Mouse (Mus musculus): ENCODE results near the gene Ski.

Ski gene

GRCm38 (mm10) chr4:155151221-155151788 is 71.1 kb downstream of the Ski start:
- DNase-seq (ENCODE audit: low spot score in 2 of 2): no peak

GRCm38 (mm10) chr4:155150276-155151113 is 71.9 kb downstream of the Ski start:
- DNase-seq (ENCODE audit: low spot score in 2 of 2): peak; percentile 56 to 64

GRCm38 (mm10) chr4:155149941-155150275 is 72.5 kb downstream of the Ski start:
- no peak for DNase-seq (ENCODE audit: low spot score in 2 of 2)

GRCm38 (mm10) chr4:155148910-155149698 is 73.3 kb downstream of the Ski start:
- DNase-seq (ENCODE audit: low spot score in 2 of 2): no peak

DNA sequence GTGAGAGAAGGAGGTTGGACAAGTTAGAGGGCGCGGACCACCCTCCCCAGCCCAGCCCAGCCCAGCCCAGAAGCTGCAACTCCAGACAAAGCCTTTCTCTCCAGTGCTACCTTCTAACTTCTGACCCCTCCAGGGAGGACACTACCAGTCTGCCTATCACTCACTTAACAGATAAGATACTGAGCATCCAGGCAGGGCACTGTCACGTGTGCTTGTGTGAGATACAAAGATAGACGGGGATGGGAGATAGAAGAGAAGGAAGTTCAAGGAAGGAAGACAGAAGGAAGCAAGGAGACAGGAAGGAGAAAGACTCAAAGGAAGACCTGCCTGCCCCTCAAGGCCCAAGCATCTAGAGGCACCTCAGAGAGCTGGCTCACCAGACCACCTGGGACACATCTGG is 73.9 kb downstream of the Ski start:
- no peak for DNase-seq (ENCODE audit: low spot score in 2 of 2)

GRCm38 (mm10) chr4:155146107-155146823 is 76.1 kb downstream of the Ski start:
- DNase-seq (ENCODE audit: low spot score in 2 of 2): no peak

DNA sequence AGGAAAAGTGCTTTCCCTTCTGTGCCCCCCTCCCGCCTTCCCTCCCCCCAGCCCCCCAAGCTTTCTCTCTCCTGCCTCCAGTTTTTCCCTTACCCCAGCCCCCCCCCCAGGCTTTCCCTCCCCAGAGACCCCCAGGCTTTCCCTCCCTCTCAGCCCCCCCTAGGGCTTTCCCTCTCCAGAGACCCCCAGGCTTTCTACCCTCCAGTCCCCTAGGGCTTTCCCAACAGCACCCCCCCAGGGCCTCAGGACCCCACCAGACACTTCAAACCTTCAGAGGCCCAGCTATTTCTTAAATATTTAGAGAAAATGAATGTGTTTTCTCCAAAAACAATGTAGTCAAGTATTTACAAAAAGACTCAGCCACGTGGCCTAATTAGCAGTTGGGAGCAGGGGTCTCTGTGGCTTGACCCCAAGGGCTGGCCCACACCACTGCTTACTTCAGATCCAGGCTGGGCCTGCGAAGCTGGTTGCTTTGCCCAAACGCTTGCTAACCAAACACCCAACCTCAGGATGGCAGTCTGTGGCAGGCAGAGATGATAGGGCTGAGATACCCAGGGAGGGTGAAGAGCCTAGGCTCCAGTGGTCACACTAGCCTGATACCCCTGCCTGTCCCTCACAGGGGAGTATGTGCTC is 77.7 kb downstream of the Ski start:
- no peak for DNase-seq (ENCODE audit: low spot score in 2 of 2)

- DNase-seq (ENCODE audit: low spot score in 2 of 2): no peak
These were observed 78.4 kb downstream of the Ski start for GRCm38 (mm10) chr4:155143871-155144502.

GRCm38 (mm10) chr4:155143411-155143810 is 79.0 kb downstream of the Ski start:
- DNase-seq (ENCODE audit: low spot score in 2 of 2): no peak

- DNase-seq (ENCODE audit: low spot score in 2 of 2): no peak
These were observed 79.6 kb downstream of the Ski start for GRCm38 (mm10) chr4:155142836-155143235.

GRCm38 (mm10) chr4:155140795-155141265 is 81.6 kb downstream of the Ski start:
- DNase-seq (ENCODE audit: low spot score in 2 of 2): no peak

DNA sequence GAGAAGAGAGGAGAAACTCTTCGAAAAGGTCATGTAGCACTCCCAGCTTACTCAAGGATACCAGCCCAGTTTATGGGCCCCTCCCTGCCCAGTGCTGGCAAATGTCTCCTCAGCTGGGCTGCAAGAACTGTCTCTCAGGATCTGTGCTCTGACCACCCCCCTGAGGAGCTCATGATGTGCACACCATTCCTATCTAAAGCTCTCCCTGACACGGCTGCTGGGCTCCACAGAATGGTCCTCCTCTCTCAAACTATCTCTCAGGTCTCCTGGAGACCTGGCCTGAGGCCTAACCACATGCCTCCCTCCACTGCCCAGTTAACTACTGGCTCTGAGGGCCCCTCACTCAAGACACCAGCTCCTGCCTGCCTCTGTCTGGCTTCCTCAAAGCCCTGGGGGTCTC is 82.2 kb downstream of the Ski start:
- DNase-seq (ENCODE audit: low spot score in 2 of 2): no peak

GRCm38 (mm10) chr4:155139281-155140045 is 82.9 kb downstream of the Ski start:
- DNase-seq (ENCODE audit: low spot score in 2 of 2): no peak

DNA sequence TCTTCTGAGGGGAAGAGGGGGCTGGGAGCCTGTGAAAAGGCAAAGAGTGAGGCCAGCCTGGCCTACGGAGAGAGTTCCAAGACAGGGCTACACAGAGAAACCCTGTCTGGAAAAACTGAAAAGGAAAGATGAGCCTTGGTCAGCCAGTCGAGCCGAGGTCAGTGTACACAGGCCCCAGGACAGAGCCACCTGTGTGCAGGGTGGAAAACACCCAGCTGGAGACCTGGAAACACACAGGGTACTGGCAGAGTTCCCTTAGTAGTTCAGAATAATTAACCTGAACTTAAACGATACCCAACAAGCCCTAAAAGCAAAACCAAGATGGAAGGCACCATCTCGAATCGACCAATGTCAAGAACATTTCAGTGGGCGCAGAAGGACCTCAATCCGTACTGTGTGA is 83.9 kb downstream of the Ski start:
- no peak for DNase-seq (ENCODE audit: low spot score in 2 of 2)

DNA sequence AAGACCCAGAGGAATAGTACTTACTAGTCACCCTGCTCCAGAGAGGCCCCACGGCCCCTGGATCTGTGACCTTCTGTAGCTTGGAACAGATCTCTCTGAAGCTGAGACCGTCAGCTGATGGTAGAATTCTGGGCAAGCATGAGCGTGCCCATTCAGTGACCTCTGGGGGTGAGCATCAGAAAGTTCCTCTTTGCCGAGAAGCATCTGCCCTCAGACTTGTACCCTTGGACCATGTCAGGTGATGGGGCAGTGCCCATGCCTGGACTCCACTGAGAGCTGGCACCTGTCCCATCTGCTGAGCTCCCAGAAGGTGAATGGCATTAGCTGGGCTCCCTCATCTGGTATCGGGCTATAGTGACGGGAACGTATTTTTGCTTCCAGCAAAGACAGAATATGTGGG is 84.5 kb downstream of the Ski start:
- DNase-seq (ENCODE audit: low spot score in 2 of 2): no peak

DNA sequence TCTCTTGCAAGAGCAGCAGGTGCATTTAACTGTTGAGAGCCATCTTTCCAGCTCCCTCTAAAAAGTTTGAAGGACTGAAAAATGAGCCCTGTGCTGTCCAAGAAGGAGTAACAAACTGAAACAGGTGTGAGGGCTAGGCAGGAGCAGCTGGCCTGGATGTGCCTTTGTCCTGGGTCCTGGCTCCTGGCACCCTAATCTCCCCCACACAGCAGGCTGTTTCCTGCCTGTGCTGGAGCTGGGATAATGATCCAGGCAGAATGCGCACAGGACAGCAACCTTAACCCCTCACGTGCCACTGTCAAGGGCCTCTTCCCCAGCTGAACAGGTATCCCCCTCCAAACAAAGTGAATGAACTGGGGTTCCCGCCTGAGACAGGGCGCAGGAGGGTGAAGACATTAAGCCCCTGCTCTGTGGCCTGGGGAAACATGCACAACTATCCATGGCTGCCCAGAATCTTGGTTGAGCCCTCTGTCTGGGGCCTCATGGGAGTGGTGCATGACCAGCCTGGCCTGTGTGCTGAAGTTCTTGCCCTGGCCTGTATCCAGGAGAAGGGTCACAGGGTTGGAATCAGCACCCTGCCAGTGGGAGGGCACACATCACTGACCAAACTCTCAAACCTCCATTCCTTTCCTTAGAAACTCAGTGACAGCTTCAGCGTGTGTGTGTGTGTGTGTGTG is 86.3 kb downstream of the Ski start:
- no peak for DNase-seq (ENCODE audit: low spot score in 2 of 2)

GRCm38 (mm10) chr4:155134686-155135172 is 87.7 kb downstream of the Ski start:
- no peak for DNase-seq (ENCODE audit: low spot score in 2 of 2)

DNA sequence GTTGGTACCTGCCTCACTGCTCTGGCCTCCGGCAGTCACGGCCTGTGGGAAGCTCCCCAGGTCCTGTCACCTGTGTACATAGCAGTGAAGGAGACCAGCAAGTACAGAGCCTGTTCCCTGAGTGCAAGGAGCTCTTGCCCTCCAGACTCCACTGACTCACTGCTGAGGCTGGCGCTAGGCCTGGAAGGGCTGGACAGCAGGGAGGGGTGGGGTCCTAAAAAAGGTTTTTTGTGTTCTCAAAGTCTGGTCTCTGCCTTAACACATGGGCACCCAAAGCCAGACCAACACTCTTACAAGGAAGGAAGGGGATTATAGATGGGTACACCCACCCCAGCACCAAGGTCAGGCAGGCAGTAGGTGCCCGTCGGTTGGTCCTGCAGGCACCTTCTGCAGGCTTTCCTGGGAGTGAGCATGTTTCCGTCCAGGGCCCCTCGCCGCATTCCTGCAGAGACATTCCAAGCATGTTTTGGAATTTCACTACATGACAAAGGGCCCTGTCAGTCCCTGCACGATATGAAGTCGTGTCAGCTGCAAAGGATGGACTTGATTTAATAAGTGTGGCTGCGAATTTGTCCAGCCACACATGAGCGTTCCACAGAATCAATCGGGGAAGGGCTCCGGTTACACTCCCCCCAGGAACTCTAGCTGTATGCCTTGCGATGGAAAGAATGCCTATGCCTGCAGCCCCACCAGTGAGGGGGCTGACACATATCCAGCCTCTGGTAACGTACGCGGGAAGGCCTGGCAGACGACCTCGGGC is 88.6 kb downstream of the Ski start:
- no peak for DNase-seq (ENCODE audit: low spot score in 2 of 2)

DNA sequence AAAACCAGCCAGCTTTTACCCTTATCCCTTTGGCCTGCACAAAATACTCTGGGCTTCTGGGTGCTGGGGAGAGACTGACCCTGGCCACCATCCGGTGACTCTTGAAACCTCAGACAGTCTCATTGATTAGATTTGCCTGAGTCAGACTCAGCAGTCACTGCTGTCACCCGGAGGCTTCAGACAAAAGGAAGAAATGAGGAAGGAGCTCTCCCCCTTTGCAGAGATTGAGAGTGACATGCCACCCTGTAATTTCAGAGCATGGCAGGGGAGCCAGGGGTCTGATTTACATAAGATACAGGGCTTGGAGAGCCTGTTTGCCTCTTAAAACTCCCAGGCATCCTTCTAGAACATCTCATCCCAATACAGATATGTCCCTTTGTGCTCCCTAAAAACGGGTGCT is 89.2 kb downstream of the Ski start:
- no peak for DNase-seq (ENCODE audit: low spot score in 2 of 2)
